Mouse (Mus musculus) liver, embryonic 14.5 days (tissue): ENCODE data around the gene Nav2. TPM values are rescaled to one million over a fixed set of nuclear protein-coding genes. Genes with fewer than 3 reads are reported as not detected.

Experiments
- ATAC-seq: fragments of 200-750 bp; cut with Nextera tagmentation; 2 replicates; pipeline ENCODE4 v1.8.0; 2017; ENCODE audit warnings: moderate number of reproducible peaks, mild to moderate bottlenecking, moderate library complexity; ENCODE audit not compliant: insufficient read depth
- DNase-seq, 3 experiments: peaks; one replicate each; pipeline ENCODE4 v3.0.0-alpha.2; 2012 to 2013; ENCODE audit warnings: low read depth in 3 of 3, low spot score in 3 of 3
- H3K27ac ChIP-seq: fragments of 300-500 bp; sonication (generic); 2 replicates; pipeline ENCODE4 v1.5.1; 2014; ENCODE audit warnings: moderate library complexity, mild to moderate bottlenecking, control low read depth, inconsistent platforms
- H3K27me3 ChIP-seq: fragments of 300-500 bp; sonication (generic); 2 replicates; pipeline ENCODE4 v1.6.1; 2014; ENCODE audit warnings: mild to moderate bottlenecking, low read length, moderate library complexity; ENCODE audit not compliant: control insufficient read depth, insufficient read depth
- H3K36me3 ChIP-seq: fragments of 300-500 bp; sonication (generic); replicated peaks from 2 replicates; pipeline ENCODE4 v1.6.1; 2014; ENCODE audit warnings: low read depth; ENCODE audit not compliant: control insufficient read depth, insufficient read depth
- H3K4me1 ChIP-seq, 2 experiments: fragments of 200-500 bp in 1 of 2; fragments of 300-500 bp in 1 of 2; sonication (generic) in 1 of 2; replicated peaks; 2 replicates each; pipeline ENCODE4 v1.6.1; 2012 to 2014; ENCODE audit warnings: antibody characterized with exemption in 1 of 2, inconsistent platforms in 1 of 2, low read length in 1 of 2; ENCODE audit not compliant: control insufficient read depth in 2 of 2, insufficient read depth in 2 of 2
- H3K4me2 ChIP-seq: fragments of 300-500 bp; sonication (generic); 2 replicates; pipeline ENCODE4 v1.6.1; 2014; ENCODE audit warnings: low read depth, mild to moderate bottlenecking, control low read depth, moderate library complexity
- H3K4me3 ChIP-seq, 2 experiments: fragments of 200-500 bp in 1 of 2; fragments of 300-500 bp in 1 of 2; sonication (generic) in 1 of 2; 2 replicates each; pipeline ENCODE4 v1.5.1; 2012 to 2014; ENCODE audit warnings: low read depth in 2 of 2, low read length in 2 of 2, mild to moderate bottlenecking in 2 of 2, control low read depth in 1 of 2, inconsistent platforms in 1 of 2, moderate library complexity in 1 of 2; ENCODE audit not compliant: insufficient read depth in 1 of 2
- H3K9ac ChIP-seq: fragments of 300-500 bp; sonication (generic); replicated peaks from 2 replicates; pipeline ENCODE4 v1.6.1; 2014; ENCODE audit warnings: mild to moderate bottlenecking, control low read depth, moderate library complexity
- H3K9me3 ChIP-seq: fragments of 300-500 bp; sonication (generic); 2 replicates; pipeline ENCODE4 v1.6.1; 2016; ENCODE audit warnings: low read length, mixed read lengths; ENCODE audit not compliant: control insufficient read depth
- CTCF ChIP-seq: IDR thresholded peaks from 2 replicates; pipeline ENCODE4 v1.5.1; 2016; ENCODE audit warnings: antibody characterized with exemption, low read depth, control low read depth
- EP300 ChIP-seq: IDR thresholded peaks from 2 replicates; pipeline ENCODE4 v1.6.1; 2016; ENCODE audit warnings: antibody characterized with exemption, low read depth
- whole genome bisulfite sequencing: fragments of 180-500 bp; shearing (Covaris S2); extraction: QIAGEN DNeasy Blood & Tissue Kit; methylation state at CpG from one replicate; pipeline ENCODE4 v1.1.7; 2014; ENCODE audit not compliant: insufficient replicate concordance; 5-methylcytosine and 5-hydroxymethylcytosine counted together
- polyA plus RNA-seq, 2 experiments: library from polyadenylated mRNA; depleted of rRNA in 1 of 2; stranded (reverse) in 1 of 2; unstranded in 1 of 2; fragments of >200 nt; fragmentation: Nextera tagmentation in 1 of 2; extraction: Ambion mirVana in 1 of 2; gene quantifications; 2 replicates each; pipeline versions ENCODE4 v1.2.1 to v1.2.3; 2012 to 2014

Nav2 gene
- polyA plus RNA-seq, 2 experiments = 1.5 to 1.6 TPM

GRCm38 (mm10) chr7:49378608-49379007 lies 470.1 kb downstream of the Nav2 start:
- no peak overlapping the region for H3K4me2 ChIP-seq
- H3K4me1 ChIP-seq = no peaks in the 10 kb centered on the region
- H3K27ac ChIP-seq = no peak overlapping the region
- DNase-seq (no peak), ATAC-seq (no peak)
- H3K36me3 ChIP-seq = no peaks in the 10 kb centered on the region
- 48% methylated on average over 5 of the region's 5 CpGs for WGBS
- no peaks in the 10 kb centered on the region for H3K27me3 ChIP-seq
- no peak overlapping the region for H3K9ac ChIP-seq
- no peaks in the 10 kb centered on the region for H3K9me3 ChIP-seq
- H3K4me3 ChIP-seq = no peak overlapping the region
- TF ChIP-seq EP300 (no peak), CTCF (no peak)

GRCm38 (mm10) chr7:49380940-49381339 lies 472.4 kb downstream of the Nav2 start:
- TF ChIP-seq CTCF (no peak), EP300 (no peak)
- no peaks in the 10 kb centered on the region for H3K9me3 ChIP-seq
- H3K36me3 ChIP-seq = no peaks in the 10 kb centered on the region
- no peaks in the 10 kb centered on the region for H3K4me1 ChIP-seq
- DNase-seq = no peak
- H3K4me2 ChIP-seq = no peak overlapping the region
- no peaks in the 10 kb centered on the region for H3K27me3 ChIP-seq
- no peak overlapping the region for H3K9ac ChIP-seq
- H3K4me3 ChIP-seq = no peak overlapping the region
- no peak overlapping the region for H3K27ac ChIP-seq
- no peak for ATAC-seq
- WGBS = 59% methylated on average over 9 of the region's 9 CpGs

GRCm38 (mm10) chr7:49382884-49383283 lies 474.4 kb downstream of the Nav2 start:
- ATAC-seq (no peak), DNase-seq (no peak)
- no peak for TF ChIP-seq EP300
- TF ChIP-seq CTCF = no peak
- Histone ChIP-seq H3K4me3 (no peak overlapping the region), H3K9ac (no peak overlapping the region), H3K4me2 (no peak overlapping the region), H3K36me3 (no peaks in the 10 kb centered on the region), H3K27me3 (no peaks in the 10 kb centered on the region), H3K4me1 (no peaks in the 10 kb centered on the region), H3K27ac (no peak overlapping the region), H3K9me3 (no peaks in the 10 kb centered on the region)
- WGBS = 67% methylated on average over 10 of the region's 10 CpGs

- DNase-seq = no peak
- no peak overlapping the region for H3K9ac ChIP-seq
- 59% methylated on average over 2 of the region's 2 CpGs for WGBS
Observed at GRCm38 (mm10) chr7:49388137-49388536, 479.6 kb downstream of the Nav2 start.

GRCm38 (mm10) chr7:49390312-49390711 lies 481.8 kb downstream of the Nav2 start:
- H3K4me3 ChIP-seq = no peak overlapping the region
- H3K27me3 ChIP-seq = no peaks in the 10 kb centered on the region
- H3K36me3 ChIP-seq = no peaks in the 10 kb centered on the region
- TF ChIP-seq CTCF (no peak), EP300 (no peak)
- H3K9ac ChIP-seq = no peak overlapping the region
- no peak for ATAC-seq
- no peak overlapping the region for H3K4me2 ChIP-seq
- no peak overlapping the region for H3K27ac ChIP-seq
- no peak for DNase-seq
- H3K9me3 ChIP-seq = no peaks in the 10 kb centered on the region
- no peaks in the 10 kb centered on the region for H3K4me1 ChIP-seq
- 48% methylated on average over 3 of the region's 3 CpGs for WGBS

More at GRCm38 (mm10) chr7:49388137-49388536, 479.6 kb downstream of the Nav2 start:
- H3K27me3 ChIP-seq = no peaks in the 10 kb centered on the region
- H3K4me1 ChIP-seq = no peaks in the 10 kb centered on the region
- ATAC-seq = no peak
- H3K27ac ChIP-seq = no peak overlapping the region
- TF ChIP-seq EP300 (no peak), CTCF (no peak)
- H3K9me3 ChIP-seq = no peaks in the 10 kb centered on the region
- H3K4me2 ChIP-seq = no peak overlapping the region
- H3K4me3 ChIP-seq = no peak overlapping the region
- H3K36me3 ChIP-seq = no peaks in the 10 kb centered on the region

- H3K9ac ChIP-seq = no peak overlapping the region
- H3K4me3 ChIP-seq = no peak overlapping the region
- WGBS = 64% methylated on average over 9 of the region's 9 CpGs
- no peak overlapping the region for H3K27ac ChIP-seq
- H3K9me3 ChIP-seq = no peaks in the 10 kb centered on the region
- H3K4me2 ChIP-seq = no peak overlapping the region
- no peak for DNase-seq
- no peaks in the 10 kb centered on the region for H3K27me3 ChIP-seq
- no peak for ATAC-seq
- no peak for TF ChIP-seq EP300
- no peaks in the 10 kb centered on the region for H3K4me1 ChIP-seq
- no peaks in the 10 kb centered on the region for H3K36me3 ChIP-seq
Observed at GRCm38 (mm10) chr7:49390829-49391228, 482.3 kb downstream of the Nav2 start.
